Mouse (Mus musculus) limb, embryonic 15.5 days (tissue): ENCODE data around the gene Tmem95. TPM values are rescaled to one million over a fixed set of nuclear protein-coding genes. Genes with fewer than 3 reads are reported as not detected.
A peak's percentile ranks its signal among the peaks of the same experiment; 100 is the strongest.

Experiments
- ATAC-seq: fragments of 200-750 bp; cut with Nextera tagmentation; 2 replicates; pipeline ENCODE4 v1.8.0; 2017; ENCODE audit warnings: low read depth, moderate TSS enrichment; ENCODE audit not compliant: insufficient number of reproducible peaks, low FRiP score, low TSS enrichment
- H3K27ac ChIP-seq: fragments of 300-500 bp; sonication (generic); 2 replicates; pipeline ENCODE4 v1.5.1; 2015; ENCODE audit warnings: moderate library complexity, mild to moderate bottlenecking, inconsistent platforms
- H3K27me3 ChIP-seq: fragments of 300-500 bp; sonication (generic); 2 replicates; pipeline ENCODE4 v1.6.1; 2015; ENCODE audit warnings: inconsistent platforms
- H3K36me3 ChIP-seq: fragments of 300-500 bp; sonication (generic); 2 replicates; pipeline ENCODE4 v1.6.1; 2015; ENCODE audit warnings: inconsistent platforms
- H3K4me1 ChIP-seq: fragments of 300-500 bp; sonication (generic); 2 replicates; pipeline ENCODE4 v1.6.1; 2015; ENCODE audit warnings: inconsistent platforms
- H3K4me2 ChIP-seq: fragments of 300-500 bp; sonication (generic); 2 replicates; pipeline ENCODE4 v1.6.1; 2015; ENCODE audit warnings: mild to moderate bottlenecking, inconsistent platforms
- H3K4me3 ChIP-seq: fragments of 300-500 bp; sonication (generic); 2 replicates; pipeline ENCODE4 v1.5.1; 2015; ENCODE audit warnings: mild to moderate bottlenecking, inconsistent platforms
- H3K9ac ChIP-seq: fragments of 300-500 bp; sonication (generic); 2 replicates; pipeline ENCODE4 v1.6.1; 2015; ENCODE audit warnings: inconsistent platforms
- H3K9me3 ChIP-seq: fragments of 300-500 bp; sonication (generic); 2 replicates; pipeline ENCODE4 v1.6.1; 2016; ENCODE audit warnings: inconsistent platforms
- WGBS: fragments of 180-500 bp; shearing (Covaris S2); methylation state at CpG from one replicate; pipeline ENCODE4 v1.1.7; 2015; 5-methylcytosine and 5-hydroxymethylcytosine counted together
- polyA plus RNA-seq: library from polyadenylated mRNA; unstranded; fragments of >200 nt; fragmentation: Nextera tagmentation; extraction: Ambion mirVana; gene quantifications from 2 replicates; pipeline ENCODE4 v1.2.1, GENCODE M21; 2015

The Tmem95 gene
- polyA plus RNA-seq, 1 experiment from 2014 or later = 0.31 TPM

- no peaks in the 10 kb centered on the region for H3K36me3 ChIP-seq
- 0 out of 2 replicates have a peak overlapping the region, but pooled peaks have one; percentile 24 for H3K27ac ChIP-seq
- no peak overlapping the region for H3K9ac ChIP-seq
- H3K4me2 ChIP-seq = no peak overlapping the region
- no peak overlapping the region for H3K4me3 ChIP-seq
- no peak for ATAC-seq
- no peaks in the 10 kb centered on the region for H3K27me3 ChIP-seq
- peaks cover 21% of the 10 kb centered on the region for H3K4me1 ChIP-seq
- 78% methylated on average over 8 of the region's 8 CpGs for WGBS
- no peaks in the 10 kb centered on the region for H3K9me3 ChIP-seq
Observed at GRCm38 (mm10) chr11:69884663-69885062, 6.8 kb upstream of the Tmem95 start.

- no peak overlapping the region for H3K9ac ChIP-seq
- no peak overlapping the region for H3K4me2 ChIP-seq
- no peak for ATAC-seq
- no peaks in the 10 kb centered on the region for H3K36me3 ChIP-seq
- no peak overlapping the region for H3K4me3 ChIP-seq
- peak overlapping the region; percentile 55; the same call in 1 of the 2 replicates for H3K27ac ChIP-seq
- WGBS = 64% methylated on average over 9 of the region's 9 CpGs
- no peaks in the 10 kb centered on the region for H3K27me3 ChIP-seq
- H3K4me1 ChIP-seq = peaks cover 25% of the 10 kb centered on the region
- no peaks in the 10 kb centered on the region for H3K9me3 ChIP-seq
Observed at GRCm38 (mm10) chr11:69884240-69884639, 6.4 kb upstream of the Tmem95 start.

GRCm38 (mm10) chr11:69883527-69884151 lies 5.8 kb upstream of the Tmem95 start:
- no peak for ATAC-seq
- no peaks in the 10 kb centered on the region for H3K36me3 ChIP-seq
- no peak overlapping the region for H3K4me2 ChIP-seq
- H3K9ac ChIP-seq = no peak overlapping the region
- no peaks in the 10 kb centered on the region for H3K9me3 ChIP-seq
- H3K4me3 ChIP-seq = no peak overlapping the region
- peaks cover 31% of the 10 kb centered on the region for H3K4me1 ChIP-seq
- H3K27ac ChIP-seq = peak overlapping the region; percentile 55
- 83% methylated on average over 8 of the region's 8 CpGs for WGBS
- no peaks in the 10 kb centered on the region for H3K27me3 ChIP-seq

GRCm38 (mm10) chr11:69883066-69883465 lies 5.2 kb upstream of the Tmem95 start:
- no peak for ATAC-seq
- H3K9me3 ChIP-seq = no peaks in the 10 kb centered on the region
- 64% methylated on average over 4 of the region's 4 CpGs for WGBS

GRCm38 (mm10) chr11:69881787-69882670 lies 4.2 kb upstream of the Tmem95 start:
- H3K27ac ChIP-seq = peak overlapping the region; percentile 92
- peak overlapping the region; percentile 90 for H3K4me2 ChIP-seq
- peak overlapping the region; percentile 47; the same call in 1 of the 2 replicates for H3K9ac ChIP-seq
- H3K36me3 ChIP-seq = no peaks in the 10 kb centered on the region
- H3K27me3 ChIP-seq = no peaks in the 10 kb centered on the region
- WGBS = 55% methylated on average over 21 of the region's 21 CpGs
- H3K4me3 ChIP-seq = peak overlapping the region; percentile 55
- H3K9me3 ChIP-seq = no peaks in the 10 kb centered on the region
- no peak for ATAC-seq
- H3K4me1 ChIP-seq = peaks cover 48% of the 10 kb centered on the region

More at GRCm38 (mm10) chr11:69883066-69883465, 5.2 kb upstream of the Tmem95 start:
- Histone ChIP-seq H3K4me1 (peaks cover 37% of the 10 kb centered on the region), H3K27me3 (no peaks in the 10 kb centered on the region), H3K4me3 (no peak overlapping the region), H3K9ac (no peak overlapping the region), H3K36me3 (no peaks in the 10 kb centered on the region), H3K4me2 (no peak overlapping the region), H3K27ac (no peak overlapping the region)

- no peaks in the 10 kb centered on the region for H3K36me3 ChIP-seq
- H3K9ac ChIP-seq = peak within 1 kb of the TSS; percentile 47
- H3K9me3 ChIP-seq = no peaks in the 10 kb centered on the region
- H3K27me3 ChIP-seq = no peaks in the 10 kb centered on the region
- peak within 1 kb of the TSS; percentile 92 for H3K27ac ChIP-seq
- peak; percentile 78 for ATAC-seq
- WGBS = under 1% methylated on average over 46 of the region's 46 CpGs
- H3K4me1 ChIP-seq = peaks cover 57% of the 10 kb centered on the region
- peak within 1 kb of the TSS; percentile 55 for H3K4me3 ChIP-seq
- H3K4me2 ChIP-seq = peak within 1 kb of the TSS; percentile 90
Observed at GRCm38 (mm10) chr11:69880853-69881603, 3.2 kb upstream of the Tmem95 start, which contains the start of gene Kctd11. Gene Kctd11 (minus strand): TSS chr11:69881406.

- peak overlapping the region; percentile 90 for H3K4me2 ChIP-seq
- no peaks in the 10 kb centered on the region for H3K9me3 ChIP-seq
- 0% methylated on average over 18 of the region's 18 CpGs for WGBS
- peaks cover 62% of the 10 kb centered on the region for H3K4me1 ChIP-seq
- peak; percentile 32 for ATAC-seq
- H3K27ac ChIP-seq = peak overlapping the region; percentile 92
- no peaks in the 10 kb centered on the region for H3K36me3 ChIP-seq
- peak overlapping the region; percentile 47 for H3K9ac ChIP-seq
- H3K4me3 ChIP-seq = peak overlapping the region; percentile 55
- no peaks in the 10 kb centered on the region for H3K27me3 ChIP-seq
Observed at GRCm38 (mm10) chr11:69880506-69880852, 2.7 kb upstream of the Tmem95 start.

- Histone ChIP-seq H3K4me3 (peak overlapping the region; percentile 55), H3K27me3 (no peaks in the 10 kb centered on the region), H3K4me1 (peaks cover 62% of the 10 kb centered on the region), H3K9ac (peak overlapping the region; percentile 47; the same call in 1 of the 2 replicates), H3K27ac (peak overlapping the region; percentile 92; the same call in 1 of the 2 replicates), H3K36me3 (no peaks in the 10 kb centered on the region), H3K9me3 (no peaks in the 10 kb centered on the region), H3K4me2 (peak overlapping the region; percentile 90)
- ATAC-seq = no peak
- WGBS = 50% methylated on average over 15 of the region's 15 CpGs
Observed at GRCm38 (mm10) chr11:69879711-69880110, 1.9 kb upstream of the Tmem95 start.

GRCm38 (mm10) chr11:69878952-69879351 lies 1.1 kb upstream of the Tmem95 start:
- peak overlapping the region; percentile 90; the same call in 1 of the 2 replicates for H3K4me2 ChIP-seq
- H3K36me3 ChIP-seq = no peaks in the 10 kb centered on the region
- no peak overlapping the region for H3K27ac ChIP-seq
- H3K9ac ChIP-seq = no peak overlapping the region
- H3K9me3 ChIP-seq = no peaks in the 10 kb centered on the region
- peak overlapping the region; percentile 55 for H3K4me3 ChIP-seq
- H3K27me3 ChIP-seq = no peaks in the 10 kb centered on the region
- H3K4me1 ChIP-seq = peaks cover 62% of the 10 kb centered on the region
- WGBS = 89% methylated on average over 6 of the region's 6 CpGs
- no peak for ATAC-seq

GRCm38 (mm10) chr11:69878399-69878798 lies 581 bp upstream of the Tmem95 start:
- Histone ChIP-seq H3K4me2 (0 out of 2 replicates have a peak overlapping the region, but pooled peaks have one; percentile 90), H3K4me3 (no peak overlapping the region), H3K4me1 (peaks cover 62% of the 10 kb centered on the region), H3K36me3 (no peaks in the 10 kb centered on the region), H3K27me3 (no peaks in the 10 kb centered on the region), H3K9ac (no peak overlapping the region), H3K9me3 (no peaks in the 10 kb centered on the region), H3K27ac (no peak overlapping the region)
- no peak for ATAC-seq
- 65% methylated on average over 3 of the region's 3 CpGs for WGBS

GRCm38 (mm10) chr11:69876867-69877266 lies 951 bp downstream of the Tmem95 start:
- H3K9me3 ChIP-seq = no peaks in the 10 kb centered on the region
- no peaks in the 10 kb centered on the region for H3K36me3 ChIP-seq
- 4% methylated on average over 12 of the region's 12 CpGs for WGBS
- no peak overlapping the region for H3K9ac ChIP-seq
- peak overlapping the region; percentile 74 for H3K27ac ChIP-seq
- peak overlapping the region; percentile 19 for H3K4me3 ChIP-seq
- no peaks in the 10 kb centered on the region for H3K27me3 ChIP-seq
- ATAC-seq = no peak
- peak overlapping the region; percentile 39; the same call in 1 of the 2 replicates for H3K4me2 ChIP-seq
- peaks cover 62% of the 10 kb centered on the region for H3K4me1 ChIP-seq
